Mouse (Mus musculus) liver, embryonic 13.5 days (tissue): ENCODE data around the gene Riok1. TPM values are rescaled to one million over a fixed set of nuclear protein-coding genes. Genes with fewer than 3 reads are reported as not detected.

Source experiments
- ATAC-seq: fragments of 200-750 bp; cut with Nextera tagmentation; 2 replicates; pipeline ENCODE4 v1.8.0; 2017; ENCODE audit warnings: low read depth, mild to moderate bottlenecking, moderate number of reproducible peaks, moderate library complexity
- DNase-seq: peaks from one replicate; pipeline ENCODE4 v3.0.0; 2022
- H3K27ac ChIP-seq: fragments of 300-500 bp; sonication (generic); 2 replicates; pipeline ENCODE4 v1.5.1; 2015; ENCODE audit warnings: moderate library complexity, mild to moderate bottlenecking, inconsistent platforms
- H3K27me3 ChIP-seq: fragments of 300-500 bp; sonication (generic); 2 replicates; pipeline ENCODE4 v1.6.1; 2015; ENCODE audit warnings: mild to moderate bottlenecking, inconsistent platforms
- H3K36me3 ChIP-seq: fragments of 300-500 bp; sonication (generic); 2 replicates; pipeline ENCODE4 v1.6.1; 2015; ENCODE audit warnings: mild to moderate bottlenecking, inconsistent platforms
- H3K4me1 ChIP-seq: fragments of 300-500 bp; sonication (generic); replicated peaks from 2 replicates; pipeline ENCODE4 v1.6.1; 2015; ENCODE audit warnings: inconsistent platforms
- H3K4me2 ChIP-seq: fragments of 300-500 bp; sonication (generic); 2 replicates; pipeline ENCODE4 v1.6.1; 2015; ENCODE audit warnings: inconsistent platforms, mild to moderate bottlenecking, moderate library complexity
- H3K4me3 ChIP-seq: fragments of 300-500 bp; sonication (generic); replicated peaks from 2 replicates; pipeline ENCODE4 v1.5.1; 2015; ENCODE audit warnings: mild to moderate bottlenecking, inconsistent platforms
- H3K9ac ChIP-seq: fragments of 300-500 bp; sonication (generic); 2 replicates; pipeline ENCODE4 v1.6.1; 2015; ENCODE audit warnings: mild to moderate bottlenecking, inconsistent platforms
- H3K9me3 ChIP-seq: fragments of 300-500 bp; sonication (generic); replicated peaks from 2 replicates; pipeline ENCODE4 v1.6.1; 2016; ENCODE audit warnings: inconsistent platforms
- WGBS: fragments of 180-500 bp; shearing (Covaris S2); methylation state at CpG from one replicate; pipeline ENCODE4 v1.1.7; 2015; ENCODE audit not compliant: insufficient replicate concordance; 5-methylcytosine and 5-hydroxymethylcytosine counted together
- polyA plus RNA-seq: library from polyadenylated mRNA; unstranded; fragments of >200 nt; fragmentation: Nextera tagmentation; extraction: Ambion mirVana; gene quantifications from 2 replicates; pipeline ENCODE4 v1.2.1, GENCODE M21; 2015

Riok1 gene
- polyA plus RNA-seq, 1 experiment from 2014 or later = 26.2 TPM

DNA sequence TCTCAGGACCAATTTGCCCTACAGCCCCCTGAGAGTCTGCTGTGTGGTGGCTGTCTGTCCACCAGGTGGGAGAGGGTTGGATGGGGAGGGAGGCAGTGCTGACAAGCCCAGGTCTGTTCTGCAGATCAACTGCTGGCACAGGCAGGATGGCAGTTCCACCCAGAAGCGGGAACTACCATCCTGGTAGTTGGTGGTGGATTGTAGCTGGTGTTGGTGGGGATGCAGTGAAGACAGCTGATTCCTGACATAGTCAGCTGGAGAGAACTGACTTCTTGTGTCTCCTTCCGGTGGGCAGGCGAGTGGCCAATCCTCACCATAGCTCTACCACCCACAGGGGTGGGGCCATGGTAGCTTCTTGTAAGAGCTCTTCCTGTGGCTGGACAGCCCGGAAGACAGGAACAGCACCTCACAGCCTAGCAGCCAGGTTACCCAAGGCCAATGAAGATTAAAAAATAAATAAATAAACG, 26.3 kb upstream of the Riok1 start:
- ATAC-seq = peak; percentile 83

GRCm38 (mm10) chr13:38012436-38012835, 24.4 kb upstream of the Riok1 start:
- Histone ChIP-seq H3K27ac (no peak overlapping the region), H3K4me2 (no peak overlapping the region), H3K9ac (no peak overlapping the region), H3K36me3 (no peaks in the 10 kb centered on the region), H3K4me1 (peaks cover 17% of the 10 kb centered on the region), H3K4me3 (no peak overlapping the region), H3K9me3 (no peaks in the 10 kb centered on the region), H3K27me3 (no peaks in the 10 kb centered on the region)
- 77% methylated on average over 5 of the region's 5 CpGs for WGBS
- ATAC-seq (no peak), DNase-seq (no peak)

More for the DNA sequence above, 26.3 kb upstream of the Riok1 start:
- peak overlapping the region; percentile 74 for H3K27ac ChIP-seq
- peaks cover 17% of the 10 kb centered on the region for H3K4me1 ChIP-seq
- 24% methylated on average over 5 of the region's 5 CpGs for WGBS
- peak overlapping the region; percentile 45 for H3K4me2 ChIP-seq
- peak overlapping the region; percentile 10; the same call in 1 of the 2 replicates for H3K4me3 ChIP-seq
- no peaks in the 10 kb centered on the region for H3K36me3 ChIP-seq
- H3K9me3 ChIP-seq = no peaks in the 10 kb centered on the region
- no peaks in the 10 kb centered on the region for H3K27me3 ChIP-seq
- H3K9ac ChIP-seq = peak overlapping the region; percentile 22; the same call in 1 of the 2 replicates
- DNase-seq = no peak

- WGBS = 65% methylated on average over 4 of the region's 4 CpGs
These were observed 21.2 kb upstream of the Riok1 start for GRCm38 (mm10) chr13:38015591-38015990.

DNA sequence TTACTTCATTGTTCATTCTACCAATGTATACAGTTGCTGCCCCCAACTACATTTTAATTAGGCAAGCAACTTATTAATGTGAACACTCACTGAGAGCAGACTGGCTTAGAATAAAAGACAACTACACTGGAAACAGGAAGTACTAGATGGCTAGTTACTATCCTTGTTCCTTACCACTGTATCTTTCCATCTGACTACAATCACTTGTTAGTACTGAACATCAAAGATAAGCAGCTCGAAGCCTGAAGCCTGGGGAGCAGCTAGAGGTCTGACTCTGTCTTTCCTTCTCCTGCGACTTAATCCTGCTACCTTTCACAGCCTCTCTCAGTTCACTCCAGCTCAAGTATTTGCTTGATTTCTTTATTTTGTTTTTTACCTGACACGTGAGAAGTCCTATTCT, 18.0 kb upstream of the Riok1 start:
- no peak for DNase-seq
- ATAC-seq = no peak
- no peak overlapping the region for H3K4me2 ChIP-seq
- H3K36me3 ChIP-seq = no peaks in the 10 kb centered on the region
- H3K27me3 ChIP-seq = no peaks in the 10 kb centered on the region
- no peaks in the 10 kb centered on the region for H3K9me3 ChIP-seq
- WGBS = 37% methylated on average over 3 of the region's 3 CpGs
- no peak overlapping the region for H3K27ac ChIP-seq
- no peaks in the 10 kb centered on the region for H3K4me1 ChIP-seq
- H3K4me3 ChIP-seq = no peak overlapping the region
- H3K9ac ChIP-seq = no peak overlapping the region

More at GRCm38 (mm10) chr13:38015591-38015990, 21.2 kb upstream of the Riok1 start:
- Histone ChIP-seq H3K4me3 (no peak overlapping the region), H3K27me3 (no peaks in the 10 kb centered on the region), H3K36me3 (no peaks in the 10 kb centered on the region), H3K9me3 (no peaks in the 10 kb centered on the region), H3K27ac (no peak overlapping the region), H3K4me2 (no peak overlapping the region), H3K9ac (no peak overlapping the region), H3K4me1 (peaks cover 4% of the 10 kb centered on the region)
- no peak for DNase-seq
- no peak for ATAC-seq

DNA sequence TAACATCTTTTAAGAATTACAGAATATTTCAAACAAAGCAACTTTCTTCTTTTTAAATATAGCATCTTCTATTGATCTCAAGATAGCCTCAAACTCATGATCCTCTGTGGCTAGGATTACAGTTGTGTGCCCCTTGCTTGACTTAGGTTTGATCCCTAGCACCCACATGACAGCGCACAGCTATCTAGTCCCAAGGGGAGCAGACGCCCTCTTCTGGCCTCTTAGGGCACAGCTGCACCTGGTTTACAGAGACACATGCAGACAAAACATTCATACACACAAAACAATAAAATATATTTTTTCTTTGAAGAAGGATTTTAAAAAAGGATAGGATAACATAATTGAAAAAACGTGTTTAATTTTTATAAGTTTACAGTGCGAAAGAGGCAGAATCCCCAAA, 10.9 kb upstream of the Riok1 start:
- H3K27ac ChIP-seq = no peak overlapping the region
- no peak overlapping the region for H3K4me3 ChIP-seq
- no peaks in the 10 kb centered on the region for H3K36me3 ChIP-seq
- no peaks in the 10 kb centered on the region for H3K4me1 ChIP-seq
- 49% methylated on average over 4 of the region's 4 CpGs for WGBS
- H3K4me2 ChIP-seq = no peak overlapping the region
- DNase-seq = peak; percentile 18
- no peak overlapping the region for H3K9ac ChIP-seq
- no peaks in the 10 kb centered on the region for H3K9me3 ChIP-seq
- no peaks in the 10 kb centered on the region for H3K27me3 ChIP-seq
- no peak for ATAC-seq

DNA sequence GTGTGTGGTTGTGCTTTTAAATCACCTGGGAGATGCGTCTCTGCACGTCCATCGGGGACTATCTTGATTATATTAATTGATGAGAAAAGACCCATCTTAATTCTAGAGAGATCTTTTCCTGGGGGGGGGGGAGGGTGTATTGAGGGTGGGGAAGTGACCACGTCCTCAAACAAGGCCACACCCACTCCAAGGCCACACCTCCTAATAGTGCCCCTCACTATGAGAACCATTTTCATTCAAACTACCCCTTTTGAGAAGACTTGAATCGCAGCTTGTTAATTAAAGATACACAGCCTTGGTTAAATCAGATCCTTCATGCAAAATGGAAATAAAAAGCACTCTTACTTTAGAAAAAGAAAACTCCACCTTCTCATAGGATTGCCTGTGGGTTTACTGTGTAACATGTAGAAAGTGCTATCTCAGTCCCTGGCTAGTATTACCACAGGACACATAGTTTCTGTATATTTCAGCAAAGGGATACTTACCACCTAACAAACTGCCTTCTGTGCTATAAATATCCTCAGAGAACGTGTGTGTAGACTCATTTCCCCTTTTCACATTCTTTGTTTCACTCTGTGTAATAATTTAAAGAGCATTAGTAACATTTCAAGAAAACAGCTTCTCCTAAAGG, 9.1 kb upstream of the Riok1 start:
- Histone ChIP-seq H3K9me3 (no peaks in the 10 kb centered on the region), H3K4me1 (no peaks in the 10 kb centered on the region), H3K27me3 (no peaks in the 10 kb centered on the region), H3K36me3 (no peaks in the 10 kb centered on the region), H3K4me3 (no peak overlapping the region), H3K4me2 (no peak overlapping the region), H3K27ac (no peak overlapping the region), H3K9ac (no peak overlapping the region)
- no peak for ATAC-seq
- no peak for DNase-seq
- WGBS = 48% methylated on average over 6 of the region's 6 CpGs

GRCm38 (mm10) chr13:38028407-38028806, 8.4 kb upstream of the Riok1 start:
- Histone ChIP-seq H3K4me3 (no peak overlapping the region), H3K27ac (no peak overlapping the region), H3K9ac (no peak overlapping the region), H3K4me2 (no peak overlapping the region), H3K9me3 (no peaks in the 10 kb centered on the region), H3K36me3 (no peaks in the 10 kb centered on the region), H3K27me3 (no peaks in the 10 kb centered on the region), H3K4me1 (no peaks in the 10 kb centered on the region)
- 49% methylated on average over 4 of the region's 4 CpGs for WGBS
- DNase-seq (no peak), ATAC-seq (no peak)

- WGBS = under 1% methylated on average over 47 of the region's 47 CpGs
- H3K36me3 ChIP-seq = peaks cover 33% of the 10 kb centered on the region
- no peaks in the 10 kb centered on the region for H3K9me3 ChIP-seq
- peaks cover 32% of the 10 kb centered on the region for H3K4me1 ChIP-seq
- DNase-seq = peak; percentile 95
- peak within 1 kb of the TSS; percentile 92 for H3K4me3 ChIP-seq
- peak within 1 kb of the TSS; percentile 93 for H3K9ac ChIP-seq
- H3K27ac ChIP-seq = peak within 1 kb of the TSS; percentile 85
- ATAC-seq = peak; percentile 95
- H3K27me3 ChIP-seq = no peaks in the 10 kb centered on the region
- peak within 1 kb of the TSS; percentile 90 for H3K4me2 ChIP-seq
These were observed 371 bp downstream of the Riok1 start, which contains the start of gene Cage1 for GRCm38 (mm10) chr13:38037044-38037687. Cage1 (minus strand) TSS chr13:38037069.

- H3K36me3 ChIP-seq = peaks cover 37% of the 10 kb centered on the region
- H3K9me3 ChIP-seq = no peaks in the 10 kb centered on the region
- peak overlapping the region; percentile 92 for H3K4me3 ChIP-seq
- no peaks in the 10 kb centered on the region for H3K27me3 ChIP-seq
- ATAC-seq (no peak), DNase-seq (peak; percentile 2)
- peak overlapping the region; percentile 90 for H3K4me2 ChIP-seq
- H3K9ac ChIP-seq = peak overlapping the region; percentile 93
- WGBS = 14% methylated on average over 12 of the region's 12 CpGs
- H3K4me1 ChIP-seq = peaks cover 32% of the 10 kb centered on the region
- peak overlapping the region; percentile 85 for H3K27ac ChIP-seq
These were observed 1.0 kb downstream of the Riok1 start for GRCm38 (mm10) chr13:38037811-38038210.

DNA sequence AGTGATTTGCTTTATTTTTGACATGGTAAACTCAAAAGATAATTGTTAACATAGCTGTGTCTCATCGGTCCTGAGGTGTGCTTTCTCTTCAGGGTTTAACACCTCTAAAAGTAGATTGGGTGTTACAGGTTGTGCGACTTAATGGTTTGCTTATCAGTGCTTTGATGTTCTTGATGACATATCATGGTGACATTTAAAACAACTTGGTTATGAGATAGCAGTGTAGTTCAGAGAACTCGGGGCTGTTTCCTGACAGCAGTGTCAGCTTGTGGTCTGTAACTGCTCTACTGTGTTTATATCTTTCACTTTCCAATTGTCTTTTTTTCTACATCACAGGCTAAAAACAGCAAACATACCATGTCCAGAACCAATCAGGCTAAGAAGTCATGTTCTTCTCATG, 13.1 kb downstream of the Riok1 start:
- Histone ChIP-seq H3K9ac (no peak overlapping the region), H3K36me3 (peaks cover 99% of the 10 kb centered on the region), H3K4me2 (no peak overlapping the region), H3K4me3 (no peak overlapping the region), H3K27me3 (no peaks in the 10 kb centered on the region), H3K27ac (no peak overlapping the region), H3K9me3 (no peaks in the 10 kb centered on the region), H3K4me1 (no peaks in the 10 kb centered on the region)
- WGBS = 50% methylated on average over 3 of the region's 3 CpGs
- ATAC-seq (no peak), DNase-seq (no peak)

- H3K9ac ChIP-seq = no peak overlapping the region
- DNase-seq = no peak
- WGBS = 66% methylated on average over 11 of the region's 11 CpGs
- H3K9me3 ChIP-seq = no peaks in the 10 kb centered on the region
- no peak overlapping the region for H3K4me2 ChIP-seq
- H3K4me1 ChIP-seq = 0 out of 2 replicates have a peak, but pooled peaks cover 4% of the 10 kb centered on the region
- no peak for ATAC-seq
- H3K36me3 ChIP-seq = peaks cover 47% of the 10 kb centered on the region
- no peak overlapping the region for H3K4me3 ChIP-seq
- no peak overlapping the region for H3K27ac ChIP-seq
- no peaks in the 10 kb centered on the region for H3K27me3 ChIP-seq
These were observed 25.9 kb downstream of the Riok1 start for GRCm38 (mm10) chr13:38062678-38063077.
